Mouse (Mus musculus) embryonic facial prominence, embryonic 10.5 days (tissue): ENCODE data around the gene Kif2a. TPM values are rescaled to one million over a fixed set of nuclear protein-coding genes. Genes with fewer than 3 reads are reported as not detected.

ENCODE experiments used
- DNase-seq: peaks from one replicate; pipeline ENCODE4 v3.0.0-alpha.2; 2017; ENCODE audit warnings: low spot score
- H3K27ac ChIP-seq: fragments of 300-500 bp; sonication (generic); replicated peaks from 2 replicates; pipeline ENCODE4 v1.5.1; 2016; ENCODE audit warnings: mild to moderate bottlenecking
- H3K27me3 ChIP-seq: fragments of 300-500 bp; sonication (generic); replicated peaks from 2 replicates; pipeline ENCODE4 v1.6.1; 2016; ENCODE audit warnings: low read depth, mild to moderate bottlenecking; ENCODE audit not compliant: poor library complexity, severe bottlenecking
- H3K36me3 ChIP-seq: fragments of 300-500 bp; sonication (generic); replicated peaks from 2 replicates; pipeline ENCODE4 v1.6.1; 2016; ENCODE audit warnings: mild to moderate bottlenecking, moderate library complexity
- H3K4me1 ChIP-seq: fragments of 300-500 bp; sonication (generic); 2 replicates; pipeline ENCODE4 v1.6.1; 2016
- H3K4me3 ChIP-seq: fragments of 300-500 bp; sonication (generic); 2 replicates; pipeline ENCODE4 v1.5.1; 2016; ENCODE audit warnings: mild to moderate bottlenecking, moderate library complexity
- H3K9me3 ChIP-seq: fragments of 300-500 bp; sonication (generic); 2 replicates; pipeline ENCODE4 v1.6.1; 2016; ENCODE audit warnings: mild to moderate bottlenecking
- WGBS: fragments of 180-500 bp; shearing (Covaris S2); methylation state at CpG from one replicate; pipeline ENCODE4 v1.1.7; 2016; 5-methylcytosine and 5-hydroxymethylcytosine counted together
- polyA plus RNA-seq: library from polyadenylated mRNA; unstranded; fragments of >200 nt; fragmentation: Nextera tagmentation; extraction: Ambion mirVana; gene quantifications from 2 replicates; pipeline ENCODE4 v1.2.1, GENCODE M21; 2016

The Kif2a gene
- 16.8 and 20.4 TPM in 2 replicates for polyA plus RNA-seq

DNA sequence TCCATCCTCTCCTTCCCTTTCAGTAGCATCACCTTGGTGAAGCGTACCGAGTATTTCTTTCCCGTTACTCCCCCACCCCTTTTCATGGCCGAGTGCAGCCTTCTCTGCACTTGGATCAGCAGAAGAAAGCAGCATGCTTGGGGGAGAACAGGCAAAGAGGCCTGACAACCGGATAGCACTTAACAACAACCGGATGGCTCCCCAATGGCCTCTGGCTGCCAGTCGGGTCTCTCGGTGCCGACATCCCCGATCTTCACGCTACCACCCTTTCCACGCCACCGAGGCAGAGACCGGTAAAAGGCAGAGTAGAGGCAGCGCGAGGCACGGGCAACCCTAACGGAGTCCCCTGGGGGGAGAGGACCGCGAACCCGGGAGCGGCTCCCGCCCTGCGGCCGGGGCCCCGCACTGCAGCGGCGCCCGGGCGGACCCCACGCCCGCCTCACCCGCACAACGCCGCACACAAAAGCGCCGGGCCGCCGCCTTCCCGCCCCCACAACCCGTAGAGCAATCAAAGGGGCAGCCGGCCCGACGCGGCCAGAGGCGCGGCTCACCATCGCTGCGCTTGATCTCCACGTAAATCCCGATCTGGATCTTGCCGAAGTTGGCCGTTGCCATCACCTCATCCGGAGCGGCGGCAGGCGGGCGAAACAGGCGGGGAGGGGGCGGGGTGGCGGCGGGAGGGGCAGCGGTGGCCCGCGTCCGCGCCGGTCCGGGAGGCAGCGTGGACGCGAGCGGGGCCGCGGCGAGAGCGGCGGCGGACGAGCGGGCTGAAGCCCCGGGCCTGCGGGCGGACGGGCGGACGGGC is at the start of gene Kif2a:
Kif2a (minus strand) TSS at position 666 of the 805 bp plus-strand sequence.
- under 1% methylated on average over 80 of the region's 87 CpGs for WGBS
- peaks cover 27% of the 10 kb centered on the region for H3K4me1 ChIP-seq
- H3K27me3 ChIP-seq: no peaks in the 10 kb centered on the region

GRCm38 (mm10) chr13:107069061-107069460 is 47.1 kb upstream of the Kif2a start:
- Histone ChIP-seq H3K4me3 (no peak overlapping the region), H3K27ac (no peak overlapping the region), H3K9me3 (no peaks in the 10 kb centered on the region), H3K4me1 (peaks cover 16% of the 10 kb centered on the region), H3K36me3 (no peaks in the 10 kb centered on the region), H3K27me3 (no peaks in the 10 kb centered on the region; the same call in 1 of the 2 replicates)
- no peak for DNase-seq
- 100% methylated on average over 1 of the region's 1 CpGs for WGBS

More for the DNA sequence above, at the start of gene Kif2a:
- peak within 1 kb of the TSS; percentile 95 for H3K27ac ChIP-seq
- DNase-seq: peak; percentile 76
- peaks cover 19% of the 10 kb centered on the region for H3K36me3 ChIP-seq
- H3K4me3 ChIP-seq: peak within 1 kb of the TSS; percentile 77
- 0 out of 2 replicates have a peak, but pooled peaks cover 6% of the 10 kb centered on the region for H3K9me3 ChIP-seq

GRCm38 (mm10) chr13:107065098-107065855 is 43.4 kb upstream of the Kif2a start:
- H3K27ac ChIP-seq: no peak overlapping the region

GRCm38 (mm10) chr13:107064263-107064662 is 42.3 kb upstream of the Kif2a start:
- 75% methylated on average over 2 of the region's 2 CpGs for WGBS
- Histone ChIP-seq H3K4me1 (no peaks in the 10 kb centered on the region), H3K27me3 (no peaks in the 10 kb centered on the region), H3K4me3 (no peak overlapping the region), H3K27ac (no peak overlapping the region), H3K9me3 (no peaks in the 10 kb centered on the region), H3K36me3 (no peaks in the 10 kb centered on the region)
- DNase-seq: no peak

More at GRCm38 (mm10) chr13:107065098-107065855, 43.4 kb upstream of the Kif2a start:
- no peaks in the 10 kb centered on the region for H3K27me3 ChIP-seq
- H3K36me3 ChIP-seq: no peaks in the 10 kb centered on the region
- 79% methylated on average over 10 of the region's 10 CpGs for WGBS
- no peak for DNase-seq
- H3K9me3 ChIP-seq: no peaks in the 10 kb centered on the region
- H3K4me1 ChIP-seq: no peaks in the 10 kb centered on the region
- no peak overlapping the region for H3K4me3 ChIP-seq

DNA sequence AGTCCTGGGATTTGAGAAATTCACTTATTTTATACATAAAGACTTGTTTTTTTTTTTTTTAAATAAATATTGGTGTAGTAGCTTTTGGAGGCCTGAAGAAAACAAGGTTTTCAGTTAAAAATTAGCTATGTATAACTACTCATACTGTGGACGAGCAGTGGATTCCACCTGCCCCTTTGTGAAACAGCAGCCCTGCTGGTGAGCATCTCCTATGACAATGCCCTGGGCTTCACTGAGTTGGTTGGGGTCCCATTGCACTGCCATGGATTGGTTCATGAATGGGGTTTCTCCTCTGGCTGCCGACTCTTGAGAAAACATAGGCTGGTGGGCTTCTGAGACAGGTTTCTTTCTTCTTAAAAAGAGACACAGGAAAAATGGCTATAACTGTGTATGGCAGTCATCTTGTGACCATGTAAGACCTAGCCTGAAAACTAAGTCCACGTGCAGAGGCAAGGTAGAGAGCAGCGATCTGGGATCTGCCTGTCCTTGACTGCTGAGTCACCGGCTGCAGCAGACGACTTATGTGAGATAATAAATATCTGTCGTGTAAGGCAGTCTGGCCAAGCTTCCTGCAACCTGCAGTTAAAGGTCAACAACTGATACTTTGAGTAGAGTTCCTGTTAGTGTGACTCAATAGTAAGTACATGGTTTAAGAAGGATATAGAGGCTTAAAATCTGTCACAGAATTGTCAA is 41.3 kb upstream of the Kif2a start:
- Histone ChIP-seq H3K27ac (no peak overlapping the region), H3K36me3 (no peaks in the 10 kb centered on the region), H3K4me3 (no peak overlapping the region), H3K27me3 (no peaks in the 10 kb centered on the region), H3K9me3 (no peaks in the 10 kb centered on the region), H3K4me1 (no peaks in the 10 kb centered on the region)
- WGBS: 78% methylated on average over 7 of the region's 7 CpGs
- no peak for DNase-seq

- no peaks in the 10 kb centered on the region for H3K4me1 ChIP-seq
- WGBS: 92% methylated on average over 7 of the region's 7 CpGs
- no peaks in the 10 kb centered on the region for H3K27me3 ChIP-seq
- H3K9me3 ChIP-seq: no peaks in the 10 kb centered on the region
- H3K27ac ChIP-seq: no peak overlapping the region
- no peak for DNase-seq
- no peaks in the 10 kb centered on the region for H3K36me3 ChIP-seq
- no peak overlapping the region for H3K4me3 ChIP-seq
Measured at GRCm38 (mm10) chr13:107060098-107060497, 38.2 kb upstream of the Kif2a start.

DNA sequence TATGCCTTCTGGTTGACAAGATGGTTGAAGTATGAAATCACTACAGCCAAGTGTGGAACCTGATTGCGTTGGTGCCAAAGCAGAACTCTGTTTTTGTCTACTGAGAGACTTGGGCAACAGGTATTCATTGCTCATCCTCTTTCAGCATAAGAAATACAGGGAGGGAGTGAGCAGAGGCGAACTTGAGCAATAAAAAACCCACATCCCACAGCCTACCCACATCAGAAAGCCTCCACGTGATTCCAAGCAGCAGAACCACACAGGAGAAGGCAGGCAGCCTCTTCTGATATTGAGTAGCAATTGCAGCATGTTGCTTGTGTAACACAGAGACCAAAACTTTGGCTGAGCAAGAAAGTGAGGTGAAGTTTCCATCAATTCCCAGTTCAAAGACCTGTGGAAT is 37.5 kb upstream of the Kif2a start:
- H3K27me3 ChIP-seq: no peaks in the 10 kb centered on the region

GRCm38 (mm10) chr13:107056318-107056717 is 34.4 kb upstream of the Kif2a start:
- no peaks in the 10 kb centered on the region for H3K36me3 ChIP-seq
- H3K27ac ChIP-seq: no peak overlapping the region
- WGBS: 51% methylated on average over 4 of the region's 4 CpGs
- DNase-seq: no peak
- H3K9me3 ChIP-seq: no peaks in the 10 kb centered on the region
- H3K4me1 ChIP-seq: no peaks in the 10 kb centered on the region
- H3K4me3 ChIP-seq: no peak overlapping the region
- H3K27me3 ChIP-seq: no peaks in the 10 kb centered on the region

More for the DNA sequence above, 37.5 kb upstream of the Kif2a start:
- DNase-seq: no peak
- Histone ChIP-seq H3K4me1 (no peaks in the 10 kb centered on the region), H3K9me3 (no peaks in the 10 kb centered on the region), H3K4me3 (no peak overlapping the region), H3K36me3 (no peaks in the 10 kb centered on the region), H3K27ac (no peak overlapping the region)
- 80% methylated on average over 3 of the region's 3 CpGs for WGBS

- WGBS: 75% methylated on average over 4 of the region's 4 CpGs
- Histone ChIP-seq H3K27me3 (no peaks in the 10 kb centered on the region), H3K27ac (no peak overlapping the region), H3K4me1 (no peaks in the 10 kb centered on the region), H3K36me3 (no peaks in the 10 kb centered on the region), H3K9me3 (no peaks in the 10 kb centered on the region), H3K4me3 (no peak overlapping the region)
- no peak for DNase-seq
Measured at GRCm38 (mm10) chr13:107054496-107054895, 32.6 kb upstream of the Kif2a start.

DNA sequence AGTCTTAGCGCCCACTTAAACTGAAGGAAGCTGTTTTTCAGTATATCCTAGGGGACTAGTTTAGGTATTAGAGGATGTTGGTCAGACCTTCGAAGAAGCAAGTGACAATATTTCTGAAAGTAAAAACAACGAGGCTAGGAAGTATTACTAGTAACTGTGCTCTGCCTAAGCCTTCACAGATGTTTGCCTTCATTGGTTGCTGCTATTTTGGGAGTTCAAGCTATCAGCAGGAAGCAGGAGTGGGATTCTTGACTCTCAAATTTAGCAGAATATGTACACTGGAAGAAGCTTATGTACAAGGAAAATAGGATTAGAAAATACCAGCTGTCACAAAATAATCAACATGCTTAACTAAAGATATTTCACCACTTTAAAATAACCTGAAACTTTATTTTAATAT is 29.4 kb upstream of the Kif2a start:
- H3K4me1 ChIP-seq: no peaks in the 10 kb centered on the region
- no peak for DNase-seq
- H3K9me3 ChIP-seq: 0 out of 2 replicates have a peak, but pooled peaks cover 5% of the 10 kb centered on the region
- H3K27ac ChIP-seq: no peak overlapping the region
- no peak overlapping the region for H3K4me3 ChIP-seq
- WGBS: 86% methylated on average over 3 of the region's 3 CpGs
- H3K27me3 ChIP-seq: no peaks in the 10 kb centered on the region
- H3K36me3 ChIP-seq: no peaks in the 10 kb centered on the region

GRCm38 (mm10) chr13:107044229-107044628 is 22.3 kb upstream of the Kif2a start:
- H3K36me3 ChIP-seq: no peaks in the 10 kb centered on the region
- no peaks in the 10 kb centered on the region for H3K27me3 ChIP-seq
- H3K9me3 ChIP-seq: 0 out of 2 replicates have a peak, but pooled peaks cover 5% of the 10 kb centered on the region
- no peak overlapping the region for H3K4me3 ChIP-seq
- H3K4me1 ChIP-seq: no peaks in the 10 kb centered on the region
- WGBS: 59% methylated on average over 5 of the region's 5 CpGs
- no peak for DNase-seq
- H3K27ac ChIP-seq: no peak overlapping the region

DNA sequence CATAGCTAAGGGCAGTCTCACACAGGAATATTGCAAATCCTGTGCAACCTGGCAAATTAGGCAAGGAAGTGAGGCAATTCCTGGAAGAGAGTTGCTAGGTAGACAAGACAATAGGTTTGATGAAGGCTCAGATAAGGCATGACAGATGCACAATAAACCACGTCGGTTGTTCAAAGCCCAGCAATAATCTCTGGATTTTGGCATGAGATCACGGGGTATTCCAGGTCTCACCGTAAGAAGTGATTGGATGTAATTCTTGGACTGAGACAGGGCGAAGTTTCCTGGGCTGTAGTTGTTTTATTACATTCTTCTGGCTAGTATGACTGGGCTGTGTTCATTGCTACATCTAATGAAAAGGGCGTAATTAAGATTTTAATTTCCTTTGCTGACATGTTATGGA is 20.6 kb upstream of the Kif2a start:
- Histone ChIP-seq H3K36me3 (no peaks in the 10 kb centered on the region), H3K27ac (no peak overlapping the region), H3K4me3 (no peak overlapping the region), H3K9me3 (0 out of 2 replicates have a peak, but pooled peaks cover 5% of the 10 kb centered on the region), H3K4me1 (no peaks in the 10 kb centered on the region), H3K27me3 (no peaks in the 10 kb centered on the region)
- WGBS: 86% methylated on average over 6 of the region's 6 CpGs
- no peak for DNase-seq
